Mouse (Mus musculus) lung, postnatal 10 days (tissue): ENCODE results near the gene Marveld3.
A peak's percentile ranks its signal among the peaks of the same experiment; 100 is the strongest.

ENCODE experiments used
- DNase-seq: peaks from one replicate; pipeline ENCODE4 v3.0.0; 2021

The Marveld3 gene

DNA sequence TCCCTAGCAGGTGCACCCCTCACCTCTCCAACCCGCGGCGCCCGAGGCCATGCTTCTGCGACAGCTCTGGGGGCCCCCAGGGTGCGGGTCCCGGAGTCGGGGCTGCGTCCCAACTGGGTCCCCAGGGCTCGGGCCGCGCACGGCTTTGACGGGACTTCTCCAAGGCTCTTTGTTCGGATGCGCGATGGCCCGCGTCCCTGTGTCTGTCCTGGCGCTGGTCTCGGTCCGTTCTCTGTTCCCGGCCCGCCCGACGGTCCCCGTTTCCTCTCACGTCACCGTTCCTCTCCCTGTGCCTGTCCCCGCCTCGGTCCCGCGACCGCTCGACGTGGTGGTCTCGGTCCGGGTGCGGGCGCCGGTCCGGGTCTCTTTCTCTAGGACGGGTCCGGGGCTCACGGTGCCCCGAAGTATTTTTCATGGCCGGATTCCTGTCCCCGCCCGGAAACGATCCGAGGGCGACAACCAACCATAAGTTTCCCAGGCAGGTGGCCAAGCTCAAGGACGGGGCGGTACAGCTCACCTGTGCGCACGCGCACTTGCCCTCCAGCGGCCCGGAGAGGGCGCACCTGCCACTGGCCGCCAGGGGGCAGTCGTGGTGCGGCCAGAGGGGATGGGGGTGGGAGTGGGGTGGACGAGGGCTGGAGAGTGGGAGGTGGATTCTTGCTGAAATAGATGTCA is at the start of gene Marveld3:
Gene Marveld3, minus strand, starts transcription at position 511 of the 675 bp plus-strand sequence.
- peak; percentile 77 for DNase-seq

DNA sequence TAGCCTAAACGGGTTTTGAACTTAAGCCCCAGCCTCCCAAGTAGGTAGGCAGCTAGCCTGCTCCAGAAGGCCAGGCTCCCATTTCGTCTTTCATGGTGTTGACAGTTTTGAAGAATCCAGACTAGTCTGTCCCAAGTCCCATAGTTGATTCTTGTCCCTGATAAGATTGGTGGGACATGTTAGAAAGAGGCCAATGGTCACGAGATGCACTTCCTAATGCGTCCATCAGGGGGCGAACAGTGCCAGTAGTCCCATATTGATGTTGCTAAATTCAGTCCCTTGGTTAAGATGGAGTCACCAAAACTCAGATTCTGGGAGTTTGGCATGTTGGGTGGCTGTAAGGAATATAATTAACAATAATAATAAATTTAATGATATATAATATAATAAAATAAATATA is 48.9 kb upstream of the Marveld3 start:
- DNase-seq = peak; percentile 68

GRCm38 (mm10) chr8:110008995-110009446 is 47.0 kb upstream of the Marveld3 start:
- DNase-seq = no peak

GRCm38 (mm10) chr8:110008228-110008994 is 46.4 kb upstream of the Marveld3 start:
- DNase-seq = no peak

GRCm38 (mm10) chr8:110006312-110007023 is 44.5 kb upstream of the Marveld3 start:
- DNase-seq = no peak

DNA sequence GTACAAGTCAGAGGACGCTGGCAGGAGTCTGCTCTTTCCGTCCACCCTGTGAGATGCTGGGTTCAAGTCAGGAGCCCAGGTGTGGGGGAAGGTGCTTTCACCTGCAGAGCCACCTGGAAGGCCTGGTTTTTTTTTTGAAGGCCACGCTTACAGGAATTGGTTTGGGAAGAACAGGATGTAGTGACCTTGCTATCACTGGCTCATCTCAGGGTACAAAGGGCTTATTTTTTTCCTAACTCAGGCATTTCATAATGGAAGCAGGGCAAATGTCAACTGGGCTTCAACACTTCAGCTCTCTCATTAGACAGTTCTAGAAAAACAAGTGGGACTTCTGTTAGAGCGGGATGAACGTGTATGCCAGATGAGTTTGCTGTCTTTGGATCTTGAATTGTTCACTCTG is 42.3 kb upstream of the Marveld3 start:
- DNase-seq = no peak

- no peak for DNase-seq
Observed at GRCm38 (mm10) chr8:110002953-110003352, 41.0 kb upstream of the Marveld3 start.

- DNase-seq = no peak
Observed at GRCm38 (mm10) chr8:109999974-110000373, 38.0 kb upstream of the Marveld3 start.

GRCm38 (mm10) chr8:109998066-109998465 is 36.1 kb upstream of the Marveld3 start:
- no peak for DNase-seq

- no peak for DNase-seq
Observed at GRCm38 (mm10) chr8:109997381-109997780, 35.4 kb upstream of the Marveld3 start.

DNA sequence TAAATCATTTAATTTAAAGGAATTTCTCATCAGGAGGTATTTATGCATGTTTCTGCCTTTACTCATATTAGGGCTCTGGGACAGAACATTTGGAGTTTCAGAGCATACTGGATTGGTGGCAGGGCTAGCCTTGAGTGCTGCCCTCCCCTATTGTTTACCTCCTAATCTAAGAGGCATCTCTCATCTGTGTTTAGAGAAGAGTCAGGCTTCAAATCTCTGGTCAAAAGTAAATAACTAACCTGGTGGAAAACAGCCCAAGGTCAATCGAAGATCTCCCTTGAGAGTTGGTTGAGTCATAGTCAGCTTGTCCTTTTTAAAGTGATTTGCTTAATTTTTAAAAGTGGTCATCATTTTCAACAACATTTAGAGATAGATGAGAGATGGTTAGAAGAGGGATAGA is 30.9 kb upstream of the Marveld3 start:
- no peak for DNase-seq

DNA sequence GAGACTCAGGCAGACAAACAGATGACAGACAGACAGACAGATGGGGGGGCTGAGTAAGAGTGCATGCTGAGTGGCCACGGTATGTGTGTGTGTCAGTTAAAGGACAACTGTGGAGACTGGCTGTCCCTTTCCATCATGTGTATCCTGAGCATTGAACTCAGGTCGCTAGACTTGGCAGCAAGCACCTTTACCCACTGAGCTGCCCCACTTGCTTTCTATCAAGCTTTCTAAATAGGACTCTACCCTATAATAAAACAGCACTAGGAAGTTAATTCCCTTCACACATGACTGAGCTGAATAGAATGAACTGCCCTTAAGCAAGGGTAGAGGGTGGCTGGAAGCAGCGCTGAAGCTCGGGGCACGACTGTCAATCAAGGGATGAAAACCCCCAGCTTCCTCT is 30.2 kb upstream of the Marveld3 start:
- no peak for DNase-seq

- DNase-seq = no peak
Observed at GRCm38 (mm10) chr8:109990224-109990623, 28.2 kb upstream of the Marveld3 start, which contains the start of gene Tat. Gene Tat (plus strand): TSS chr8:109990437.

GRCm38 (mm10) chr8:109989151-109989550 is 27.1 kb upstream of the Marveld3 start:
- no peak for DNase-seq

DNA sequence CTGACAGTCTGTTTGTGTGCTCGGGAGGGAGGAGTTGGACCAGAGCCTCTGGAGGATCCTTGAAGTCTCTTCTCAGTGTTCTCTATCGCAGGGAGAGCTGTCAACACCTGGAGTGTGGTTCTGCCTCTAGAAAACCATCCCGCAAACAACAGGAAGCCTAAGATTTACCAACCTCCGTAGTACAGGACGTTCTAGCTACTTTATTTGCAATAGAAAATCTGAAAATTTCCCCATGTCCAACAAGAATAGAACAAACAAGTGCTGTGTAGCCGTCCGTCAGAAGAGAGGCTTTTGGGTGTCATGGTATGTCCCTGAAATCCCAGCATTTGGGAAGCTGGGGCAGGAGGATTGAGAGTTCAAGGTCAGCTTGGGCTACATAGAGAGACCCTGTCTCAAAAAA is 25.8 kb upstream of the Marveld3 start:
- DNase-seq = no peak

DNA sequence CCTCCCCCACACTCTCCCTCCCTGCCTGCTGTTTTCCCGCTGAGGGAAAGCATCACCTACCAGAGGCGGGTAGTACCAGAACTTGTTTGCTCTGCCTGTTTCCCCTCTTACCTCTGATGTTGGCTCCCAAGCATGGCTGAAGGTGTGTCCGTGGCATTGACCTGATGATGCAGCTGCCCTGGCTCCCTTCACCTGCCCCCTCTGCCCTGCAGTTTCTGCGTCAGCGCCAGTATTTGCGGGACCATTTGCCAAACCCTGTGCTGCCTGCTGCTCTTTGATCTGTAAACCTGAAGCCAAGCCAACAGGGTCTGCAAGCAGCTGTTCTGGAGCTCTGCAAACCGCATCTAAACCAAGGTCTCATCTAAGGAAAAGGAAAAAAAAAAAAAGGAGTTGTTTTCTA is 24.4 kb upstream of the Marveld3 start:
- DNase-seq = no peak

GRCm38 (mm10) chr8:109983944-109984343 is 21.9 kb upstream of the Marveld3 start:
- no peak for DNase-seq

- no peak for DNase-seq
Observed at GRCm38 (mm10) chr8:109982386-109983105, 20.5 kb upstream of the Marveld3 start.

- no peak for DNase-seq
Observed at GRCm38 (mm10) chr8:109979339-109979738, 17.3 kb upstream of the Marveld3 start.

DNA sequence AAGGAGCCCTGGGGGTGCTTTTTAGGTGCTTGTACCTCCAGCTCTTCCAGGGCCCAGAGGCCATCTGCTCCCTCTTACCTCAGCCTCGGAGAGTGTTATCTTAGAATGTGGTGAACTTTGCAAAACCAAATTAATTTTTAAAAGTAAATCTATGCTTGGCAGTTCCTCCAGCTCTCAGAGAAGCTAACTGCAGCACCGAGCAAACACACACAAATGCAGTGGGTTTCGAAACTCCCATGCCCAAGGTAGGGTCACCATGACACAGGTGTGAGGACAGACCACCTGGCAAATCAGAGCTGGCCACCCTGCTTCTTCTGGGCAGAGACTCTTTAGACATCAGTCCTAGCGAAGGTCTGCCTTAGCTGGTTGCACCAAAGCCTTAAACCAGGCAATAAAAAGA is 10.9 kb upstream of the Marveld3 start:
- no peak for DNase-seq

DNA sequence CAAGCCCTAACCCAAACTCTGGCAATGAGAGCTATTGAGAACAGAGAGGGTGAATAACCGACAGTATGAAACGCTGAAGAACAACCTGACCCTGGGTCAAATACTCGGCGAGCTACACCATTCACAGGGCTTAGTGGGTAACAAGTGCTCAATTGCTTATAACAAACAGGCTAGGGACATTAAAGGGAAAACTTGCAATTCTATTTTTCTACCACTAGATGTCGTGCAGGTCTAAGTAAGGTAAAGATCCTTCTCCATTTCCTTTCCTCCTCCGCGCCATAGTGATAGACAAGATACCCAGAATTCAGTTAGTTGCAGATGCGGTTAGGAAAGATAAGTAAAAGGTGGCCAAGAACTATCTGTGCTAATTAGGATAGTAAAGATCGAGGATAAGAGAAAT is 8.3 kb upstream of the Marveld3 start:
- DNase-seq = no peak

DNA sequence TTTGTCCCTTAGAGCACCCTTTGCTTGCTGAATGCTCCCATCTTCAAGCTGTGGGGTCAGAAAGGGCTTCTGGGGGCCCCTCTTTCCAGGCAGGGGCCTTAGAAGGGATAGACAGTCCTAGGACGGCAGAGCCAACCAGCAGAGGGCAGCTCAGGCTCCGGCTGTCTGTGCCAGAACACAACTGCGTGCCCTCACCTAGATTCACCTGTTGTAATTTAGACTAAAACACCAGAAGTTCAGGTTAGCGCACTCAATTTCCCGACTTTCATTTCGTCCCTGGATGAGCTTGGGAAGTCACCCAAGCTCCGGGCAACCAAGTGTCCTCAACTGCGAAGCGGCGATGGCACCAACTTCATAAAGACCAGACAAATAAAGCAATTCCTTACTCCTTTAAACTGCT is 6.8 kb upstream of the Marveld3 start:
- DNase-seq = no peak

DNA sequence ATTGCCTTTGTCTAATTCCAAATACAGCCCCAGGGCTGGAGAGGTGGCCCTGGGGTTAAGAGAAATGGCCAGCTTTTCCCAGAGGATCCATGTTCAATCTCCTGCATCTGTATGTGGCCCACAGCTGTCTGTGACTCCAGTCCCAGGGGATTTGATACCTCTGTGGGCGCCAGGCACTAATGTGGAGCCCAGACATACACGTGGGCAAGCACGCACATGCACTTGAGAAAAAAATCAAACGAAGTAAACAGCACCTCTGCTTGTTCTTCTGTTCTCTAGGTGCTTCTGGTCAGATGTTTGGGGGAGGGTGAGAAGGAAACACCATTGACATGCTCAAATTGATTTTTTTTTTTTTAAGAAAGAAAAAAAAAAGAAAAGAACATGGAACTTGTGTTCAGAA is 2.1 kb upstream of the Marveld3 start:
- DNase-seq = no peak
